Mouse (Mus musculus) spleen, adult 2 months (tissue): ENCODE measurements at regions not wholly inside any gene's neighbourhood (a gene's known extent, or its start where the extent isn't known, plus 50 kb on each side); places are given as distances from the start of the nearest gene placed in this dataset.

Experiments used
- DNase-seq, 2 experiments: peaks; one replicate each; pipeline versions ENCODE4 v3.0.0 to v3.0.0-alpha.2; 2012 to 2021; ENCODE audit warnings: low spot score in 2 of 2, low read depth in 1 of 2
- H3K27ac ChIP-seq: fragments of 200-500 bp; 2 replicates; pipeline ENCODE4 v1.5.1; 2012; ENCODE audit warnings: low read length, inconsistent platforms; ENCODE audit not compliant: insufficient read depth
- H3K27me3 ChIP-seq: fragments of 200-500 bp; 2 replicates; pipeline ENCODE4 v1.6.1; 2012; ENCODE audit warnings: mild to moderate bottlenecking, moderate library complexity, low read length, inconsistent platforms; ENCODE audit not compliant: control insufficient read depth, insufficient read depth
- H3K36me3 ChIP-seq: fragments of 200-500 bp; 2 replicates; pipeline ENCODE4 v1.6.1; 2012; ENCODE audit warnings: mild to moderate bottlenecking, low read length, inconsistent platforms; ENCODE audit not compliant: control insufficient read depth, insufficient read depth
- H3K4me1 ChIP-seq: fragments of 200-500 bp; 2 replicates; pipeline ENCODE4 v1.6.1; 2011; ENCODE audit warnings: inconsistent platforms; ENCODE audit not compliant: control insufficient read depth, insufficient read depth, insufficient read length
- H3K4me3 ChIP-seq: fragments of 200-500 bp; 2 replicates; pipeline ENCODE4 v1.5.1; 2011; ENCODE audit warnings: mild to moderate bottlenecking, inconsistent platforms; ENCODE audit not compliant: insufficient read depth, insufficient read length; ENCODE audit errors: extremely low read depth
- CTCF ChIP-seq: fragments of 200-500 bp; IDR thresholded peaks from 2 replicates; pipeline ENCODE4 v1.5.1; 2011; ENCODE audit warnings: mild to moderate bottlenecking, inconsistent platforms; ENCODE audit not compliant: insufficient read depth, insufficient read length, insufficient replicate concordance; ENCODE audit errors: extremely low read depth
- POLR2A ChIP-seq: fragments of 200-500 bp; IDR thresholded peaks from 2 replicates; pipeline ENCODE4 v1.6.1; 2011; ENCODE audit warnings: low read depth, low read length, inconsistent platforms
- WGBS: fragments of 180-500 bp; shearing (Covaris S2); methylation state at CpG from one replicate; pipeline ENCODE4 v1.1.7; 2018; 5-methylcytosine and 5-hydroxymethylcytosine counted together

- Histone ChIP-seq H3K27me3 (no peaks in the 10 kb centered on the region), H3K27ac (no peak overlapping the region), H3K4me3 (no peak overlapping the region), H3K36me3 (no peaks in the 10 kb centered on the region), H3K4me1 (no peaks in the 10 kb centered on the region)
- no peak for DNase-seq
- 87% methylated on average over 5 of the region's 5 CpGs for WGBS
- TF ChIP-seq POLR2A: no peak
These were observed 107.9 kb downstream of the CK137956 start for GRCm38 (mm10) chr4:127862875-127863274.

GRCm38 (mm10) chr4:127861319-127862117 is 109.2 kb downstream of the CK137956 start:
- Histone ChIP-seq H3K36me3 (no peaks in the 10 kb centered on the region), H3K27me3 (no peaks in the 10 kb centered on the region), H3K4me1 (no peaks in the 10 kb centered on the region), H3K27ac (no peak overlapping the region), H3K4me3 (no peak overlapping the region)
- TF ChIP-seq CTCF (no peak), POLR2A (no peak)
- WGBS: 76% methylated on average over 16 of the region's 16 CpGs
- DNase-seq: no peak

- H3K4me1 ChIP-seq: no peaks in the 10 kb centered on the region
- no peaks in the 10 kb centered on the region for H3K36me3 ChIP-seq
- H3K4me3 ChIP-seq: no peak overlapping the region
- H3K27me3 ChIP-seq: no peaks in the 10 kb centered on the region
- H3K27ac ChIP-seq: no peak overlapping the region
- WGBS: 89% methylated on average over 4 of the region's 4 CpGs
- DNase-seq: no peak
- no peak for TF ChIP-seq POLR2A
These were observed 110.5 kb downstream of the CK137956 start for GRCm38 (mm10) chr4:127860271-127860670.

- WGBS: 83% methylated on average over 6 of the region's 6 CpGs
- TF ChIP-seq CTCF: no peak
- no peaks in the 10 kb centered on the region for H3K27me3 ChIP-seq
- DNase-seq: no peak
- H3K36me3 ChIP-seq: no peaks in the 10 kb centered on the region
- no peak overlapping the region for H3K4me3 ChIP-seq
- no peak overlapping the region for H3K27ac ChIP-seq
- no peaks in the 10 kb centered on the region for H3K4me1 ChIP-seq
These were observed 111.2 kb downstream of the CK137956 start for GRCm38 (mm10) chr4:127859505-127859904.

- no peaks in the 10 kb centered on the region for H3K36me3 ChIP-seq
- 81% methylated on average over 3 of the region's 3 CpGs for WGBS
- no peak overlapping the region for H3K4me3 ChIP-seq
- H3K27me3 ChIP-seq: no peaks in the 10 kb centered on the region
- DNase-seq: no peak
- no peak for TF ChIP-seq CTCF
- no peak for TF ChIP-seq POLR2A
- no peaks in the 10 kb centered on the region for H3K4me1 ChIP-seq
- no peak overlapping the region for H3K27ac ChIP-seq
These were observed 112.2 kb downstream of the CK137956 start for GRCm38 (mm10) chr4:127858566-127858965.

- no peaks in the 10 kb centered on the region for H3K4me1 ChIP-seq
- H3K27ac ChIP-seq: no peak overlapping the region
- no peaks in the 10 kb centered on the region for H3K36me3 ChIP-seq
- no peaks in the 10 kb centered on the region for H3K27me3 ChIP-seq
- no peak for TF ChIP-seq CTCF
- TF ChIP-seq POLR2A: no peak
- no peak overlapping the region for H3K4me3 ChIP-seq
- no peak for DNase-seq
- WGBS: 94% methylated on average over 1 of the region's 1 CpGs
These were observed 114.9 kb downstream of the CK137956 start for GRCm38 (mm10) chr4:127855836-127856235.

GRCm38 (mm10) chr4:127854776-127855409 is 115.9 kb downstream of the CK137956 start:
- Histone ChIP-seq H3K27ac (no peak overlapping the region), H3K4me3 (no peak overlapping the region), H3K4me1 (no peaks in the 10 kb centered on the region), H3K27me3 (no peaks in the 10 kb centered on the region), H3K36me3 (no peaks in the 10 kb centered on the region)
- TF ChIP-seq CTCF (no peak), POLR2A (no peak)
- DNase-seq: no peak
- 75% methylated on average over 3 of the region's 3 CpGs for WGBS
